Mouse (Mus musculus): ENCODE results near the gene Cyth4. TPM values are rescaled to one million over a fixed set of nuclear protein-coding genes. Genes with fewer than 3 reads are reported as not detected.

The Cyth4 gene
- polyA plus RNA-seq, 1 experiment from 2014 or later: 8.5 TPM

GRCm38 (mm10) chr15:78593896-78594425, 2.9 kb upstream of the Cyth4 start:
- no peak overlapping the region for H3K27ac ChIP-seq (ENCODE audit: low read length)
- H3K9me3 ChIP-seq (ENCODE audit: control insufficient read depth, low read length): no peaks in the 10 kb centered on the region
- no peak overlapping the region for H3K9ac ChIP-seq (ENCODE audit: low read depth, low read length)
- no peaks in the 10 kb centered on the region for H3K4me1 ChIP-seq (ENCODE audit: control insufficient read depth, insufficient read depth, low read length)
- H3K4me2 ChIP-seq (ENCODE audit: low read depth, low read length): no peak overlapping the region
- H3K27me3 ChIP-seq (replicated peaks; ENCODE audit: control insufficient read depth, insufficient read depth, low read length): no peaks in the 10 kb centered on the region
- H3K4me3 ChIP-seq (ENCODE audit: low read length): no peak overlapping the region
- no peaks in the 10 kb centered on the region for H3K36me3 ChIP-seq (ENCODE audit: control insufficient read depth, insufficient read depth, low read length)
- no peak for ATAC-seq
- 83% methylated on average over 7 of the region's 7 CpGs for WGBS

- WGBS: 93% methylated on average over 2 of the region's 2 CpGs
- ATAC-seq: no peak
- Histone ChIP-seq H3K27ac (ENCODE audit: low read length) (no peak overlapping the region), H3K4me3 (ENCODE audit: low read length) (no peak overlapping the region), H3K27me3 (replicated peaks; ENCODE audit: control insufficient read depth, insufficient read depth, low read length) (no peaks in the 10 kb centered on the region), H3K4me2 (ENCODE audit: low read depth, low read length) (no peak overlapping the region), H3K9ac (ENCODE audit: low read depth, low read length) (no peak overlapping the region), H3K4me1 (ENCODE audit: control insufficient read depth, insufficient read depth, low read length) (no peaks in the 10 kb centered on the region), H3K9me3 (ENCODE audit: control insufficient read depth, low read length) (no peaks in the 10 kb centered on the region), H3K36me3 (ENCODE audit: control insufficient read depth, insufficient read depth, low read length) (no peaks in the 10 kb centered on the region)
Measured at GRCm38 (mm10) chr15:78594831-78595230, 2.0 kb upstream of the Cyth4 start.

GRCm38 (mm10) chr15:78595468-78595867, 1.4 kb upstream of the Cyth4 start:
- H3K4me1 ChIP-seq (ENCODE audit: control insufficient read depth, insufficient read depth, low read length): no peaks in the 10 kb centered on the region
- no peak for ATAC-seq
- H3K4me3 ChIP-seq (ENCODE audit: low read length): no peak overlapping the region
- no peak overlapping the region for H3K27ac ChIP-seq (ENCODE audit: low read length)
- H3K36me3 ChIP-seq (ENCODE audit: control insufficient read depth, insufficient read depth, low read length): no peaks in the 10 kb centered on the region
- no peak overlapping the region for H3K9ac ChIP-seq (ENCODE audit: low read depth, low read length)
- 75% methylated on average over 5 of the region's 5 CpGs for WGBS
- no peak overlapping the region for H3K4me2 ChIP-seq (ENCODE audit: low read depth, low read length)
- no peaks in the 10 kb centered on the region for H3K27me3 ChIP-seq (replicated peaks; ENCODE audit: control insufficient read depth, insufficient read depth, low read length)
- no peaks in the 10 kb centered on the region for H3K9me3 ChIP-seq (ENCODE audit: control insufficient read depth, low read length)

- no peaks in the 10 kb centered on the region for H3K4me1 ChIP-seq (ENCODE audit: control insufficient read depth, insufficient read depth, low read length)
- H3K9ac ChIP-seq (ENCODE audit: low read depth, low read length): no peak overlapping the region
- no peak overlapping the region for H3K4me2 ChIP-seq (ENCODE audit: low read depth, low read length)
- H3K27ac ChIP-seq (ENCODE audit: low read length): no peak overlapping the region
- WGBS: 84% methylated on average over 6 of the region's 6 CpGs
- no peak overlapping the region for H3K4me3 ChIP-seq (ENCODE audit: low read length)
- ATAC-seq: no peak
- H3K27me3 ChIP-seq (replicated peaks; ENCODE audit: control insufficient read depth, insufficient read depth, low read length): no peaks in the 10 kb centered on the region
- no peaks in the 10 kb centered on the region for H3K36me3 ChIP-seq (ENCODE audit: control insufficient read depth, insufficient read depth, low read length)
- H3K9me3 ChIP-seq (ENCODE audit: control insufficient read depth, low read length): no peaks in the 10 kb centered on the region
Measured at GRCm38 (mm10) chr15:78596504-78596903, 343 bp upstream of the Cyth4 start.

GRCm38 (mm10) chr15:78597729-78598128, 882 bp downstream of the Cyth4 start:
- no peaks in the 10 kb centered on the region for H3K4me1 ChIP-seq (ENCODE audit: control insufficient read depth, insufficient read depth, low read length)
- no peaks in the 10 kb centered on the region for H3K36me3 ChIP-seq (ENCODE audit: control insufficient read depth, insufficient read depth, low read length)
- H3K27ac ChIP-seq (ENCODE audit: low read length): no peak overlapping the region
- no peak overlapping the region for H3K4me3 ChIP-seq (ENCODE audit: low read length)
- no peak overlapping the region for H3K9ac ChIP-seq (ENCODE audit: low read depth, low read length)
- no peak overlapping the region for H3K4me2 ChIP-seq (ENCODE audit: low read depth, low read length)
- no peaks in the 10 kb centered on the region for H3K9me3 ChIP-seq (ENCODE audit: control insufficient read depth, low read length)
- WGBS: 49% methylated on average over 4 of the region's 4 CpGs
- no peak for ATAC-seq
- H3K27me3 ChIP-seq (replicated peaks; ENCODE audit: control insufficient read depth, insufficient read depth, low read length): no peaks in the 10 kb centered on the region

- ATAC-seq: no peak
- Histone ChIP-seq H3K4me2 (ENCODE audit: low read depth, low read length) (no peak overlapping the region), H3K4me3 (ENCODE audit: low read length) (no peak overlapping the region), H3K9me3 (ENCODE audit: control insufficient read depth, low read length) (no peaks in the 10 kb centered on the region), H3K27ac (ENCODE audit: low read length) (no peak overlapping the region), H3K4me1 (ENCODE audit: control insufficient read depth, insufficient read depth, low read length) (no peaks in the 10 kb centered on the region), H3K36me3 (ENCODE audit: control insufficient read depth, insufficient read depth, low read length) (no peaks in the 10 kb centered on the region), H3K9ac (ENCODE audit: low read depth, low read length) (no peak overlapping the region), H3K27me3 (replicated peaks; ENCODE audit: control insufficient read depth, insufficient read depth, low read length) (no peaks in the 10 kb centered on the region)
- WGBS: 81% methylated on average over 6 of the region's 6 CpGs
Measured at GRCm38 (mm10) chr15:78599124-78599523, 2.3 kb downstream of the Cyth4 start.

- Histone ChIP-seq H3K9ac (ENCODE audit: low read depth, low read length) (no peak overlapping the region), H3K36me3 (ENCODE audit: control insufficient read depth, insufficient read depth, low read length) (no peaks in the 10 kb centered on the region), H3K27ac (ENCODE audit: low read length) (no peak overlapping the region), H3K9me3 (ENCODE audit: control insufficient read depth, low read length) (no peaks in the 10 kb centered on the region), H3K27me3 (replicated peaks; ENCODE audit: control insufficient read depth, insufficient read depth, low read length) (no peaks in the 10 kb centered on the region), H3K4me2 (ENCODE audit: low read depth, low read length) (no peak overlapping the region), H3K4me1 (ENCODE audit: control insufficient read depth, insufficient read depth, low read length) (no peaks in the 10 kb centered on the region), H3K4me3 (ENCODE audit: low read length) (no peak overlapping the region)
- WGBS: 75% methylated on average over 13 of the region's 13 CpGs
- no peak for ATAC-seq
Measured at GRCm38 (mm10) chr15:78599529-78600193, 2.8 kb downstream of the Cyth4 start.

- 78% methylated on average over 6 of the region's 6 CpGs for WGBS
Measured at GRCm38 (mm10) chr15:78601180-78601579, 4.3 kb downstream of the Cyth4 start.

GRCm38 (mm10) chr15:78604255-78604654, 7.4 kb downstream of the Cyth4 start:
- H3K27ac ChIP-seq (ENCODE audit: low read length): no peak overlapping the region
- no peak overlapping the region for H3K9ac ChIP-seq (ENCODE audit: low read depth, low read length)
- no peaks in the 10 kb centered on the region for H3K4me1 ChIP-seq (ENCODE audit: control insufficient read depth, insufficient read depth, low read length)
- H3K36me3 ChIP-seq (ENCODE audit: control insufficient read depth, insufficient read depth, low read length): no peaks in the 10 kb centered on the region
- H3K27me3 ChIP-seq (replicated peaks; ENCODE audit: control insufficient read depth, insufficient read depth, low read length): no peaks in the 10 kb centered on the region
- no peaks in the 10 kb centered on the region for H3K9me3 ChIP-seq (ENCODE audit: control insufficient read depth, low read length)
- WGBS: 65% methylated on average over 6 of the region's 6 CpGs
- no peak overlapping the region for H3K4me2 ChIP-seq (ENCODE audit: low read depth, low read length)
- no peak overlapping the region for H3K4me3 ChIP-seq (ENCODE audit: low read length)
- no peak for ATAC-seq

More at GRCm38 (mm10) chr15:78601180-78601579, 4.3 kb downstream of the Cyth4 start:
- Histone ChIP-seq H3K27ac (ENCODE audit: low read length) (no peak overlapping the region), H3K4me2 (ENCODE audit: low read depth, low read length) (no peak overlapping the region), H3K4me1 (ENCODE audit: control insufficient read depth, insufficient read depth, low read length) (no peaks in the 10 kb centered on the region), H3K36me3 (ENCODE audit: control insufficient read depth, insufficient read depth, low read length) (no peaks in the 10 kb centered on the region), H3K4me3 (ENCODE audit: low read length) (no peak overlapping the region), H3K27me3 (replicated peaks; ENCODE audit: control insufficient read depth, insufficient read depth, low read length) (no peaks in the 10 kb centered on the region), H3K9me3 (ENCODE audit: control insufficient read depth, low read length) (no peaks in the 10 kb centered on the region), H3K9ac (ENCODE audit: low read depth, low read length) (no peak overlapping the region)
- ATAC-seq: no peak

- H3K4me3 ChIP-seq (ENCODE audit: low read length): no peak overlapping the region
- H3K4me1 ChIP-seq (ENCODE audit: control insufficient read depth, insufficient read depth, low read length): no peaks in the 10 kb centered on the region
- no peaks in the 10 kb centered on the region for H3K9me3 ChIP-seq (ENCODE audit: control insufficient read depth, low read length)
- H3K9ac ChIP-seq (ENCODE audit: low read depth, low read length): no peak overlapping the region
- H3K27ac ChIP-seq (ENCODE audit: low read length): no peak overlapping the region
- no peaks in the 10 kb centered on the region for H3K27me3 ChIP-seq (replicated peaks; ENCODE audit: control insufficient read depth, insufficient read depth, low read length)
- no peak for ATAC-seq
- no peaks in the 10 kb centered on the region for H3K36me3 ChIP-seq (ENCODE audit: control insufficient read depth, insufficient read depth, low read length)
- WGBS: 40% methylated on average over 3 of the region's 3 CpGs
- no peak overlapping the region for H3K4me2 ChIP-seq (ENCODE audit: low read depth, low read length)
Measured at GRCm38 (mm10) chr15:78605371-78605791, 8.5 kb downstream of the Cyth4 start.

Data from intestine, embryonic 16.5 days (tissue).